Mouse (Mus musculus) E14TG2a.4 (cell line): ENCODE results near the gene Golga4.

ENCODE experiments used
- CTCF ChIP-seq: conservative IDR thresholded peaks from 2 replicates; pipeline ENCODE4 v1.5.1; 2014; ENCODE audit warnings: low read length
- POU5F1 ChIP-seq: IDR thresholded peaks from 2 replicates; pipeline ENCODE4 v1.6.1; 2014; ENCODE audit warnings: low read length, borderline replicate concordance

- TF ChIP-seq CTCF (no peak), POU5F1 (no peak)
These were observed 116.5 kb downstream of the Golga4 start for GRCm38 (mm10) chr9:118622376-118623166.
